Mouse (Mus musculus): Measurements from ENCODE around the gene U2af1.
"Not testable (repeated sequence)": the region's sequence is repeated elsewhere in the genome, so short reads cannot be mapped to it uniquely, and the experiment has no call there.

The U2af1 gene

DNA sequence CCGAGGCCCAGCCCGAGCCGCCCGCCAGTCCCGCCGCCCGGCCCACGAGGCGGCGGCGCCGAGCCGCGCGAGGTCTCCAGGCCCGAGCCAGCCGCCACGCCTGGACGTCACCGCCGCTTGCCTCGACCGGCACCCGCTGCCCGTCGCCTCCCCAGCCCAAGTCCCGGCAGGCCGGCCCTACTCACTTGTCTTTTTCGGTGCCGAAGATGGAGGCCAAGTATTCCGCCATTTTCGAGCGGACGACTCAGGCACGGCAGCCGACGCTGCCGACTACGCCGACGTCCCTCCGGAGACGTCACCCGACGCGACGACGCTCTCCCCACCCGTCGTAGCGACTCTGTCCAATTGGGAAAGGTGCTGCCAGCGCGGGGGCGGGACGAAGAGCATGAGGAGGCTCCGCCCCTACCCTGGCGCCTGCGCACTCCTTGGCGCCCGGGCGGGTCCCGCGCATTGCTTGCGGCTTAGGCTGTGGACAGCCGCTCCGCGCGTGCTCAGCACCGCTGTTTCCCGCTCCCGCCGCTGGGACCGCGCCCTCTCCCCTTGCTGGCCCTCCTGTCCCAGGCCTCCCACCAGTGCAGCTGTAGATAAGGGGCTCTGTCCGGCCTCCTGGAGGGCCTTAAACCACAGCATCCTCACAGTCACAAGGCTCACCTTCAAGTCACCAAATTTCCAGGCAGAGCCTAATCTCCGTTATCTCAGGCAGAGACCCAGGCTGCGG is at the start of gene U2af1:
Gene U2af1 (minus strand): TSS at position 425 of the 718 bp plus-strand sequence.
- DNase-seq (ENCODE audit: low read depth): peak; percentile 91

DNA sequence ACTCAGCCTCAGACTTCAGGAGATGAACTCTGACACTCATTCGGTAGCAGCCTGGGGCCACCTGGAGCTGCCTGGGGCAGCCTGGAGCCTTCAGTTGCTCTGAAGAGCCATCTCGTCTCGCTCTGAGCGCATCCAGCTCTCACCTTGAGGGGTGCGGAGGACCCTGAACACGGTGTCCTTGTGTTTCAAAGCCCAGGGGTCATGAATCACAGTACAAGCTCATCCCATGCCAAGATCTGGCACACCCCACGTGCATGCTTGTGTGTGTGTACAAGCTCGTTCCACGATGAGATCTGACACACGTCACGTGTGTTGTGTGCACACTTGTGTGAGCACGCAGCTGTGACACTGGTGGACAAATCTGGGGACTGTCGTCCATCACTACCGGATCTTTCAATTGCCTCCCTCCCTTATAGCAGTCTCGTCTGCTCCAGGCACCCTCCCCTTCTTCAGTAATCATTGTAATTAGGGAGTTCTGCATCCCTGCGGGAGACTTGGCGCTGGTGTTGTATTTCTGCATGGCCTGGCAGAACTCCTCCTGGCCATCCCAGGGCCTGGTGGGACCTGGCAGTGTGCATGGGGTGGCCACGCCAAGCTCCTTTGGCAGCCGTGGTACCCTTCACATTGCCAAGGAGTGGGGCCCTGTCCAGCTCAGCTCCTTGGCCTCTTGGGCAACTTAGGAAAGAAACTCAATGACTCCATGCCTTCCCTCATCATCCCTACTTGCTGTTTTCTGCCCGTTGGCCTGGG is 46.8 kb upstream of the U2af1 start:
- no peak for DNase-seq (ENCODE audit: low read depth)

DNA sequence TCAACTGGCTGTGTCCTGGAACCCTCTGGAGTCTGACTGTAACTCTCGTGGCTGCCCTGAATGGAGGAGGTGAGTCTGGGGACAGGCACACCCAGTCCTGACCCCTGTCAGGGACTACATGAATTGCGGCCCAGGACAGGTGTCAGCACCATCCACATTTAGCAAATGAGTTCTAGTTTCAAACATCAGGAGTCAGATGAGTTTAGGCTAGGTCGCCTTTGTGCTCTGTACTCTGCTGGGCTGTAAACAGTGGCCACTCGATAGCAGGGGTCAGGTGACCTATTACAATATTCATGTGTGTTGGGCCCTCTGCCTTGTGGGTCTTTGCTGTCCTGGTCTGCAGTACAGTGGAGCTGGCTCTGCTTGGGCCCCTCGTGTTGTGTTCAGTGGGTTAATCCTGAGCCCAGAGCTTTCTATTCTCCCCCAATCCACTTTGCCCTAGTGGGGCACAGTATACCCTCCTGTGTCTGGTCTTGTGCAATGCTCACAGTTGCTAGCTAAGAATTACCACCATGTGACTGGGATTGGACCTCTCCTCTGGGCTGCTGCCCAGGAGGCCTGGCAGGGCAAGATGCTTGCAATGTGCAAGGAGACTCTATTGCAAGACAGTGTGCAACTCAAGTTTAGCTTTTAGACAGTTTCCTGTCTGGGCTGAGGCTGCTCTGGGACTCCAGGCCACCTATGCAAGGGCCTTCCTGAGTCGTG is 44.7 kb upstream of the U2af1 start:
- no peak for DNase-seq (ENCODE audit: low read depth)

DNA sequence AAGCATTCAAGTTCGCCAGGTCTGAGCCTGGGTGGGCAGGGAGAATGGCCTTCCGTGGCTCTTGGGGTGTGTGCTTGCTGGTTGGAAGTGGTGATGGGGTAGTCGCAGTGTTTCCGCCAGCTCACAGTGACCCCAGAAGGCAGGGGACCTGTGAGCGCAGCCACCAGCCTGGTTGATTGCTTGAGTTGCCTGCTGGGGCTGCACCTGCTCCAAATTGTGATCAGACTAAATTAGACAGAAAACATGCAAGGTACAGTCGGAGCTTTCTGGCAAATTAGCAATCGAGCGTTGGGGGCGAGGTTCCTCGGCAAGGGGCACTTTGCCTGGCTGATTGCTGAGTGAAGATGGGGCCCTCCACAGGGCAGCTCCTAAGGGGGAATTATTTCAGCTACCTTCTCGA is 39.7 kb upstream of the U2af1 start:
- DNase-seq (ENCODE audit: low read depth): no peak

DNA sequence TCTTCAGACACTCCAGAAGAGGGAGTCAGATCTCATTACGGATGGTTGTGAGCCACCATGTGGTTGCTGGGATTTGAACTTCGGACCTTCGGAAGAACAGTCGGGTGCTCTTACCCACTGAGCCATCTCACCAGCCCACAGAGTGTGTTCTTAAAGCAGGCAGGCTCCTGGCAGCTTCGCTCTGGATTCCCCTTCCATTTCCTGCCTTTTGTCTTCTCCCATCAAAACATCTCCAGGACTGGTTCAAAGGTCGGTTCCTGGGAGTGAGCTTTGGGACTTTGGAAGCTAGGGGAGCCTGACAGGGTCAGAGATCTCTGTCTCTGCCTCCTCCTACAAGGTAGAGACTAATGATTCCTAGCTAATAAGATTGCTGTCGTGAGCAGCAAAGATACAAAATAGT is 36.7 kb upstream of the U2af1 start:
- not testable (repeated sequence) for DNase-seq (ENCODE audit: low read depth)

DNA sequence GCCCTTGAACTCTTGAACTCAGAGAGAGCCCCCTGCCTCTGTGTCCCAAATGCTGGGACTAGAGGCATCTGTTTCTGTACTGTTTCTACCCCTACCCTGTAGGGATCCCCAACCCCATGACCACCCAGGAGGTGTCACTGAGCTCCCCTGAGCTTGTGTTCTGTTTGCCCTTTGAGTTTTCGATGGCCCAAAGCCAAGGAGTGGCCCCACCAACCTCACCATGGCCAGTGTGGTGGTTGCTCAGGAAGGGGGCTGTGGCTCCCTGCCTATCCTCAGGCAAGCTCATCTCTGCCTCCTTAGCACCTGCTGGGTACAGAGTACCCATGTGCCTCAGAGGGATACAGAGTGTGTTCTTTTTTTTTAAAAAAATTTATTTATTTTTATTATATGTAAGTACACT is 36.3 kb upstream of the U2af1 start:
- DNase-seq (ENCODE audit: low read depth): no peak

DNA sequence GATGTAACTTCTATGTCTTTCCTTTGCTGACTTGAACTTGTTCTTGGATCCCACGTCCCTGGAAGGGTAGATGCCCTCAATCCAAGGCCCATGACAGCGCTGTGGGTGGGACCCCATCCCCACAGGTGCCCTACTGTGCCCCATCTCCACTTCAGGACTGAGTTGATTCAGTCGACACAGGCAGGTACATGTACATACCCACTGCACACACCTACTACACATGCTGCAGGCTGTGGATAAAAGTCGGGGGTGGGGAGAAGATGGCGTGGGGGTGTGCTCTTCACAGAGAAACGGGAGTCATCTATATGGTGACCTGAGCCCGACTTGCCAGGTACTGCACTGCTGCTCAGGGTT is 35.3 kb upstream of the U2af1 start:
- no peak for DNase-seq (ENCODE audit: low read depth)

DNA sequence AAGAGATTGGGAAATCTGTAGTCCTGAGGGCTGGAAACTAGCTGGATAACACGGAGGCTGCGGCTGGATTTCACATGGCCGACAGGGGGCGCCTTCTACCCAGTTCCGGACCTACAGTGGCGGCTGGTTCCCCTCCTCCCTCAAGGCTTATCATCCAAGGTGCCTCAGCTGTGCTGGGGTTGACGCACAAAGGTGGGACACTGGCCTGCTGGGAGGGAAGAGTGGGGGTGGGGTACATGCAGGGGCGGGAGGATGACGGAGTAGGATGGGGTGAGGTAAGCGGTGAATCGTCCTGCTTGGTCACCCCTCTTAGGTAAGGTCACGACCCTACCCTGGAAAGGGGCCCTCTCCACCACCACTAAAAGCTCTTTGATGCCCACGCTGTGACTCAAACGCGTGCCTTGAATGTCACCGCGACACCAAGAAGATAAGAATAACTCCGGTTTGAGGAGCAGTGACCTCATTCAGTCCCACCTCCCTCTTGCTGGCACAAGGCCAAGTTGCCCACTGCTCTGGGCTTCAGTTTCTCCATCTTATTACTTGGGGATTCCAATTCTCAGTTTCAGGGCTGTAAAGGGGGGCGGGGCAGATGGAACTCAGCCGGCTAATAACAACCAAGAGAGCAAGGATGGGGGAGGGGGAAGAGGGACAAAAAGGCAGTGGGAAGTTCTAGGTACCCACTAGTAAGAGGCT is 34.8 kb upstream of the U2af1 start:
- peak; percentile 66 for DNase-seq (ENCODE audit: low read depth)

DNA sequence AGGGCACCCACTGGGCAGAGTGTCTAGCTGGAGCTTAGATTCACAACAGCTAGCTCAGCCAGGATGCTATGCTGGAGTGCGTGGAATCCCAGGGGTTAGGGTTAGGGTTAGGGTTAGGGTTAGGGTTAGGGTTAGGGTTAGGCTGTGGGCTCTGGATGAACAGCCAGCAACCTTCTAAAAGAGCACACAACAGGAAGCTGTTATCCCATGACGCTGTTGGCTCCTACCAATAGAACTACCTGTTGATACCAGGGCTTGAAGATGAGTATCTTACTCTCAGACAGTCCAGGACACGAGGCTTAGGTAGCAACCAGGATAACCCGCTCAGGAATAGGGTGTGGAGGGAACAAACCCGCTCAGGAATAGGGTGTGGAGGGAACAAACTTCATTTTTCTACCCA is 34.2 kb upstream of the U2af1 start:
- no peak for DNase-seq (ENCODE audit: low read depth)

DNA sequence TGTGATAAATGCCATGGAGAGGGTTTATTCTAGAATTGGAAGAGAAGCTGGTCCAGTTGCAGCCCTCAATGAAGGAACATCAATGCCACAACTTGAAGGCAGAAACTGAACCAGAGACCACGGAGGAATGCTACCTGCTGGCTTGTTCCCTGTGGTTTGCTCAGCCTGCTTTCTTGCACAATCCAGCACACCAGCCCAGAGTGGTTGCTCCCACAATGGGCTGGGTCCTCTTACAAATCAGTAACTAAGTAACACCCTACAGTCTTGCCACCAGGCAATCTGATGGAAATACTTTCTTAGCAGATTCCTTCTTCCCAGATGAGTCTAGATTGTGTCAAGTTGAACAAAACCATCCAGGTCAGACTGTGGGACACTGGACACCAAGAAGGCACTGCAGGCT is 30.9 kb upstream of the U2af1 start:
- DNase-seq (ENCODE audit: low read depth): no peak

DNA sequence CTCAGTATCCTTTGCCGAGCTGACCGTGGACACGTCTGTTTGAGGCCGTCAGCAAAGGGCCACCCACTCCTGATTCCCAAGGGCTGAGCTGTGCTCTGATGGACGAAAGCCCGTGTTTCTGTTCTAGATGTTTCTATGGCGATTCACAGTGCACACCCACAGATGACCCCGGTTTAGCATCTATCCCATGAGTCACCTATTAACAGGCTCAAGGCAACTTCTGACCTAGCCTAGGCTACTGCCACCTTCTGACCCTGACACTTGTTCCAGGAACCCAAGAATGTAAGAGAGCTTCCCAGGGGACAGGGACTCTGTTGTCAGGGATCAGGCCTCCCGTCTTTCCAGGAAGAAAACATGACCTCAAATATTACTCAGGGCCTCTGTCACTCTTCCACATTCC is 29.4 kb upstream of the U2af1 start:
- DNase-seq (ENCODE audit: low read depth): no peak

DNA sequence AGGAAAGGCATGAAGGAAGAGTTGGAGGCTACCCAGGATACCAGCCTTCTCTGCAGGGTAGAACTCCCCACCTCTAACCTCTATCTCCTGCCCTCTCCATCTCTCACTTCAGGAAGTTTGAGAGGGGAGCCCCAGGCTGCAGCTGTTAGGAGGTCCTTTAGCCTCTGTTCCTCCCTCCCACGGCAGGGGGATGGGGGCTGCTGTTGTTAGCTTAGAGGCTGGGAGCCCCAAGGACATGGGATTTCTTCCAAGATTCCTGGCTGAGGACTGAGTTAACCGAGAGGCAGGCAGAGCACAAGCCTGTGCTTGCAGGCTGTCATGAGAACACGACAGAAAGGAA is 27.5 kb upstream of the U2af1 start:
- DNase-seq (ENCODE audit: low read depth): no peak

DNA sequence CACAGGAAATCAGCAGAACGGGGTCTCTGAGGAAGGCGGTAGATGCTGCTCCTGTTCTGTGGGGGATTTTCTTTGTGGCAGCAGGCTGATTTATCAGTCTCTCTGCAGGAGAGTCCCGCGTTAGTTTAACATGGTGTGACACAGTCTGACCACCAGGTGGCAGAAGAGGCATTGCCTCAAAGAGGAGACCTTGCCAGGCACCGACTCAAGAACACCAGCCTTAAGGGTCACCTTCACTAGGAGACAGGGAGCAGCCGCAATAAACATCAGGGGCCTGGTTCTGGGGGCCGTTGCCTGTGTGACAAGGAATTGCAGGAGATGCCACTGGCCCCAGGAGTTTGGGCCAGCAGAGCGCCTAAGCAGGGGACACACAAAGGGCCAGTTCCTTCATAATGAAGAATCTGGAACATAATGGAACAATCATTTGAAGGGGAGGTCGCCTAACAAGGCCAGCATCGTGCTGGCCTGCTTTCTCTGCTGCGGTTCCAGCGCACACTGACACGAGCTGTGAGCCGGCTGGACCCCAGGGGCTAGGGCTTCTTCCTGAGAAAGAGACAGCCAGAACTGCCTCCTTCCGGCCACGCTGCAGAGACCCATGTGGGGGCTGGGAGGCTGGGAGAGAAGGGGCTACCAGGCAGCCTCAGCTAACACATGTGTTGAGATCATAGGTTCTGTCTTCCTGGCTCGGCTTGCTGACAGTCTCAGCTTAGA is 27.0 kb upstream of the U2af1 start:
- DNase-seq (ENCODE audit: low read depth): peak; percentile 78

DNA sequence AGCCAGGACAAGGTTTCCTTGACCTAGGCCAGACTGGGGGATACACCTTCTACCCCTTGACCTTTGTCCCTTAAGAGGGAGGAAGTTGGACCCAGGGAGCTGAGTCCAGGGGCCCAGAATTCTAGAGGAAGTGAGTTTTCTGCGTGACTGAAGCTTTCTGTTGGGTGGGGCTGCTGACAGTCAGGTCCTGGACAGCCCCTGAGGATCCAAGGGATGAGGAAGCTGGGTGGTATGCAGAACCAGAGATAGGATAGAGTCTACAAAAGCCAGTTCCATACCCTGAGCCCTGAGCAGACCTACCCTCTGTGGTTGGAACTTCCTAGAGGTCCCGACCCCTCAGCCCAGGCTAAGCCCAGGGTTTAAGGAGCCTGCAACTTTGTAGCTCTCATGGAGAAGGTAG is 21.8 kb upstream of the U2af1 start:
- no peak for DNase-seq (ENCODE audit: low read depth)

DNA sequence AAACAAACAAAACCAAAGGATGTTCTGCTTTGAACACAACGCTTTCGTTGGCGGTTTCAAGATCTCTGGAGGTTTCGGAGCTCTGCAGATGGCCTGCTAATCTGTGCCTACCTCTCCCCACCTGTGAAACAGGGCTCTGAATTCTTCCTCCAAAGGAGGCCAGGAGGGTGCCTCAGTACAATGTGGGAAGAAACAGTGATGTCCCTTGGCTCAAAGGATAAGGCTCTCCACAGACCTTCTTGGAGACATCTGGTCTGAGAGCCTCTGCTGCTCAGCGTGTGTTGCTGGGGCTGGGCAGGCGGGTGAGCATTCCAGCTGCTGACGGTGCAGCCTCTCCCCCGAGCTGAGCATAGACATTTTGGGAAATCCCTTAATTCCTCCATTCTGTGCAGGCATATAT is 18.8 kb upstream of the U2af1 start, which contains the start of gene Cryaa:
Gene Cryaa (plus strand): TSS at position 301 of the 400 bp plus-strand sequence.
- DNase-seq (ENCODE audit: low read depth): no peak

DNA sequence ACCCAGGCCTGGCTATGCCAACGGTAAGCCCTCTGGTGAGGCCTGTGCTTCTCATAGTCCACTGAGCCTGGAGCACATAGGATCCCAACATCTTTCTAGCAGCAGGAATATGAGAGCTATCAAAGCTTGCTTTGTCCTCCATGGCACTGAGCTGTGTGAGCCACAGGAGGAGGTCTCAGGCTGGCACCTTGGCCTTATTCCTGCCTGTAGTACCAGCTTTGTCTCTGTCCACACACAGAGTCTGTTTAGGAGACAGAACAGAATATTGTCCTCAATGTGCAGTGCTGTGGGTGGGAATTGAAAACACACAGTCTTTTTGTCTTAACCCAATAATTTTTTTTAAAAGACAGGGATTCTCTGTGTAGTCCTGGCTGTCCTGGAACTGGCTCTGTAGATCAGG is 15.7 kb upstream of the U2af1 start:
- DNase-seq (ENCODE audit: low read depth): no peak

DNA sequence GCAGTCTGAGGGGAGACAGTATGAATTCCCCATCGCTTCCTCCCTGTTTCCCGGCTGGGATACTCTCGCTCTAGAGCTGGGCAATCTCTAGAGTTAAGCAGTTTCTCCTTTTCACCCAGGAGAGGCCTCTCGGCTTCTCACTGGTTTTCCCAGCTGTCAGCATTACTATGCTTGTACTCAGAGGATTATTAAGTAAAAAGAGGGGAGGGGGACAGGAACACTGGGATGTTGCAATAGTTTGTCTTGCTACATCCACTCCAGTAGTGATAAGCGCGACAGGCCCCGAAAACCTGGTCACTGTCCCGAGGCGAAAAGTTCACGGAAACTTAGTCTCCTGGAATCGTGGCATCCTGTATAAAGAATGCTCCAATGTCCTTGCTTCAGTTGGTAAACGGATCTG is 13.6 kb upstream of the U2af1 start:
- no peak for DNase-seq (ENCODE audit: low read depth)

DNA sequence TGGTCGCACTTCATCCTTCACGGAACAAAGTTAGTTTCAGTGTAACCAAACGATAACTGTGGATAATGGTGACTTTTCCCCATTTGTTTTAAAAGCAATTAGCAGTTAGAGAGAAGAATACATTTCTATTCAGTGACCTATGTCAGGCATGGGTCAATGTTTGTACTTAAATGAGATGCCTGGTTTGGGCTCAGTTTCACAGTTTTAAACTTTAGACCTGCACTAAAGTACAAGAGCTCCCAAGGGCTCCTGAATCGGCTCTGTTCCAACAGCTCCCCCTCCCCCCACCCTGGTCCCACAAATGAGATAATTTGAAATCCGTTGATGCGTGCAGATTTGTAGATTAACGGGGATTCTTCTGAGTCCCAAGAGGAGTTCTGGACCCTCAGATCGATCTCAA is 13.0 kb upstream of the U2af1 start:
- DNase-seq (ENCODE audit: low read depth): no peak

DNA sequence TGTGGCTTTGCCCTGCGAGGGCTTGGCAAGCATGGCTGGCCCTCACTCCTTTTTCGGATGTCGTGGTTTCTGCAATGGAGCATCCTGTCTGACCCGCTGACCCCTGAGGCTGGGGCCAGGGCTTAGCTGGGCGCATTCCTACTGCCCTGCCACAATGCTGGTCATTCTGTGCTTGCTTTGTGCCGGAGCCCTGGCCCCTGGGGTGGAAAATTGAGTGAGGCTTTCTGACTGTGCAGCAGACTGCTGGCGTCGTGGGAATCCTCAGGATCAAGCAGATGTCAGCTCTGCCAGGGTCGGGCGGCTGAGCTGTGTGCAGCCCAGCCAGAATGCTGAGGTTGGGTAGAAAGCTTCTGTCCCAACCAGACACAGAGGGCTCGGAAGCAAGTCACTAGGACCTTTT is 11.5 kb upstream of the U2af1 start:
- no peak for DNase-seq (ENCODE audit: low read depth)

DNA sequence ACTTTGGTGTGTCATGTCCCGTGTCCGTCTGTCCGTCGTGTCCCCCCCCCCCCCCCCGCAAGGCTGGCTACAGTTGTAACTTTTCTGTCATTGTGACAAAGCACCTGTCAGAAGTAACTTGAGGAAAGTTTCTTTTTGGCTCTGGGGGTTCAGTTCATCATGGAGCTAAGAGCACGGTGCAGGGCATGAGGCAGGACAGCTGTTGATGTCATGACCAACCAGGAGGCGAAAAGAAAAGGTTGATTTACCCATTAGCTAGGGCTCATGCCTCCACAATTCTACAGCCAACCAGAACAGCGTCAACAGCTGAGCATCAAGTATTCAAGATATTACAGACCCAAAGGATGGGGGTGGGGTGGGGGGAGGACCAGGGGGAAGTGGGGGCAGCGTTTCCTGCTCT is 9.6 kb upstream of the U2af1 start:
- DNase-seq (ENCODE audit: low read depth): no peak

DNA sequence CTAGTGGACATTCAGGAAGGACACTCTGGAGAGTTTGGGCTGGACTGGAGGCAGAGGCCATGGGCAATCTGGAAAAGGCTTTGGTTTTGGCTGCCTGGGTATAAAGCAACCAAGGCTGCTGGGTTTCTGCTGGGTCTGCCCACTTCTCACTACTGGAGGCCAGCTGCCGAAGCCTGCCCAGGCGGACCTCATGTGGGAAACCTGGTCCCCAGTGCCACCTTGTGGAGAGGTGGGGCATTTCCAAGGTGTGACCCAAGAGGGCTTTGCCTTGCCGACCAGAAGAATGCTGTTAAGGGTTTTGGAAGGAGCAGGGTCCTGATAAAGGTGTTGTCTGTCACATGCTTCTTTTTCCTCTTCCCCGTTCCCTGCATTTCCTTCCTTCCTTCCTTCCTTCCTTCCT is 6.1 kb upstream of the U2af1 start:
- peak; percentile 79 for DNase-seq (ENCODE audit: low read depth)

DNA sequence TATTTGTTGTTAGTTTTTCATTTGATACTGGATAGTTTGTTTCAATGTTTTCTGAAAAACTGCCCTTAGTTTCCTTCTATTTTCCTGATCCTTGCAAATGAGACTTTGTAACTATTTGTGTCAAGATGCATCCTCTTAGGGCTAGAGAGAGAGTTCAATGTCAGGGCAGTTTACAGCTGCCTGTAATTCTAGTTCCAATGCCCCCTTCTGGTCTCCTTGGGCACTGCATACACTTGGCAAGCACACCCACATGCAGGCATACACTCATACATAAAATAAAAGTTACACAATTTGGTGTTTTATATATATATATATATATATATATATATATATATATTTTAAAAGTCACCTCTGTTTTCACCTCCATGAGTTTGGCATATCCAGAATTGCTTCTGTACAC is 4.2 kb upstream of the U2af1 start:
- no peak for DNase-seq (ENCODE audit: low read depth)

Data from c-Kit-positive CD71-negative TER-119-negative erythroid progenitor cells, embryonic 14.5 days (primary cell).